Mouse (Mus musculus) MEL (cell line): ENCODE results near the gene Ddx6. TPM values are rescaled to one million over a fixed set of nuclear protein-coding genes. Genes with fewer than 3 reads are reported as not detected.

Experiments
- DNase-seq: peaks from one replicate; pipeline ENCODE4 v3.0.0; 2011; ENCODE audit warnings: low read depth, low spot score
- H3K27ac ChIP-seq: 2 replicates; pipeline ENCODE4 v1.5.1; 2012; ENCODE audit warnings: low read depth, mild to moderate bottlenecking, control low read depth, low read length, moderate library complexity; ENCODE audit not compliant: control insufficient read depth
- H3K27me3 ChIP-seq, 2 experiments: fragments of 150-350 bp in 1 of 2; sonication (generic) in 1 of 2; 2 replicates each; pipeline ENCODE4 v1.6.1; 2012; ENCODE audit warnings: low read length in 2 of 2, mild to moderate bottlenecking in 2 of 2, improper control_type of control experiment in 1 of 2, moderate library complexity in 1 of 2; ENCODE audit not compliant: insufficient read depth in 2 of 2, control insufficient read depth in 1 of 2
- H3K36me3 ChIP-seq, 2 experiments: 2 replicates each; pipeline ENCODE4 v1.6.1; 2012 to 2014; ENCODE audit warnings: low read length in 2 of 2, improper control_type of control experiment in 1 of 2, inconsistent platforms in 1 of 2, mild to moderate bottlenecking in 1 of 2; ENCODE audit not compliant: insufficient read depth in 2 of 2, control insufficient read depth in 1 of 2
- H3K4me1 ChIP-seq, 2 experiments: fragments of 150-350 bp in 1 of 2; sonication (generic) in 1 of 2; 2 replicates each; pipeline ENCODE4 v1.6.1; 2012; ENCODE audit warnings: low read length in 2 of 2, improper control_type of control experiment in 1 of 2, mild to moderate bottlenecking in 1 of 2; ENCODE audit not compliant: insufficient read depth in 2 of 2, control insufficient read depth in 1 of 2
- H3K4me3 ChIP-seq, 2 experiments: fragments of 150-350 bp in 1 of 2; sonication (generic) in 1 of 2; 2 replicates each; pipeline ENCODE4 v1.5.1; 2012; ENCODE audit warnings: low read depth in 2 of 2, low read length in 2 of 2, mild to moderate bottlenecking in 2 of 2, moderate library complexity in 2 of 2, control low read depth in 1 of 2, improper control_type of control experiment in 1 of 2; ENCODE audit not compliant: control insufficient read depth in 1 of 2, insufficient read depth in 1 of 2
- H3K79me2 ChIP-seq: 2 replicates; pipeline ENCODE4 v1.6.1; 2012; ENCODE audit warnings: mild to moderate bottlenecking, low read length, moderate library complexity; ENCODE audit not compliant: control insufficient read depth, poor library complexity, insufficient read depth
- H3K9ac ChIP-seq: 2 replicates; pipeline ENCODE4 v1.6.1; 2012; ENCODE audit warnings: low read depth, mild to moderate bottlenecking, control low read depth, low read length, moderate library complexity; ENCODE audit not compliant: control insufficient read depth, poor library complexity, severe bottlenecking
- H3K9me3 ChIP-seq: fragments of 150-350 bp; sonication (generic); replicated peaks from 2 replicates; pipeline ENCODE4 v1.6.1; 2012; ENCODE audit warnings: mild to moderate bottlenecking, low read length, improper control_type of control experiment, moderate library complexity; ENCODE audit not compliant: insufficient read depth
- CHD1 ChIP-seq: IDR thresholded peaks from 2 replicates; pipeline ENCODE4 v1.6.1; 2012; ENCODE audit warnings: low read depth, mild to moderate bottlenecking, inconsistent platforms, low read length, improper control_type of control experiment
- CHD2 ChIP-seq: IDR thresholded peaks from 2 replicates; pipeline ENCODE4 v1.6.1; 2011; ENCODE audit warnings: low read length, improper control_type of control experiment
- ELF1 ChIP-seq: IDR thresholded peaks from 2 replicates; pipeline ENCODE4 v1.6.1; 2014; ENCODE audit warnings: low read depth, mild to moderate bottlenecking, inconsistent platforms, low read length, improper control_type of control experiment, moderate library complexity
- ETS1 ChIP-seq: IDR thresholded peaks from 2 replicates; pipeline ENCODE4 v1.6.1; 2012; ENCODE audit warnings: low read depth, mild to moderate bottlenecking, inconsistent platforms, low read length, improper control_type of control experiment, moderate library complexity
- GABPA ChIP-seq: IDR thresholded peaks from 2 replicates; pipeline ENCODE4 v1.6.1; 2012; ENCODE audit warnings: low read depth, mild to moderate bottlenecking, inconsistent platforms, low read length, improper control_type of control experiment, moderate library complexity
- GATA1 ChIP-seq: IDR thresholded peaks from 2 replicates; pipeline ENCODE4 v1.6.1; 2011; ENCODE audit warnings: low read depth, low read length, improper control_type of control experiment
- HCFC1 ChIP-seq: IDR thresholded peaks from 2 replicates; pipeline ENCODE4 v1.6.1; 2012; ENCODE audit warnings: low read depth, mild to moderate bottlenecking, inconsistent platforms, low read length, improper control_type of control experiment, moderate library complexity
- JUND ChIP-seq: IDR thresholded peaks from 2 replicates; pipeline ENCODE4 v1.6.1; 2011; ENCODE audit warnings: low read depth, mild to moderate bottlenecking, improper control_type of control experiment, low read length
- MAFK ChIP-seq: IDR thresholded peaks from 2 replicates; pipeline ENCODE4 v1.6.1; 2011; ENCODE audit warnings: low read depth, mild to moderate bottlenecking, low read length, improper control_type of control experiment, borderline replicate concordance
- MAX ChIP-seq: IDR thresholded peaks from 2 replicates; pipeline ENCODE4 v1.6.1; 2011; ENCODE audit warnings: low read length, improper control_type of control experiment
- MAZ ChIP-seq: IDR thresholded peaks from 2 replicates; pipeline ENCODE4 v1.6.1; 2012; ENCODE audit warnings: low read depth, mild to moderate bottlenecking, inconsistent platforms, low read length, improper control_type of control experiment
- MEF2A ChIP-seq: IDR thresholded peaks from 2 replicates; pipeline ENCODE4 v1.6.1; 2014; ENCODE audit warnings: low read depth, mild to moderate bottlenecking, inconsistent platforms, low read length, improper control_type of control experiment; ENCODE audit not compliant: poor library complexity, insufficient replicate concordance, severe bottlenecking; ENCODE audit errors: extremely low read depth
- MXI1 ChIP-seq: IDR thresholded peaks from 2 replicates; pipeline ENCODE4 v1.6.1; 2011; ENCODE audit warnings: mild to moderate bottlenecking, low read depth, low read length, improper control_type of control experiment
- MYC ChIP-seq: IDR thresholded peaks from 2 replicates; pipeline ENCODE4 v1.6.1; 2011; ENCODE audit warnings: low read depth, mild to moderate bottlenecking, low read length, improper control_type of control experiment, moderate library complexity
- NELFE ChIP-seq: IDR thresholded peaks from 2 replicates; pipeline ENCODE4 v1.6.1; 2011; ENCODE audit warnings: low read depth, low read length, improper control_type of control experiment
- POLR2A ChIP-seq, 2 experiments: IDR thresholded peaks; 2 replicates each; pipeline ENCODE4 v1.6.1; 2011 to 2012; ENCODE audit warnings: low read length in 2 of 2, mild to moderate bottlenecking in 2 of 2, control low read depth in 1 of 2, improper control_type of control experiment in 1 of 2, low read depth in 1 of 2, moderate library complexity in 1 of 2; ENCODE audit not compliant: control insufficient read depth in 1 of 2, insufficient read depth in 1 of 2, poor library complexity in 1 of 2
- POLR2AphosphoS2 ChIP-seq: IDR thresholded peaks from 2 replicates; pipeline ENCODE4 v1.6.1; 2011; ENCODE audit warnings: low read length, improper control_type of control experiment
- RCOR1 ChIP-seq: IDR thresholded peaks from 2 replicates; pipeline ENCODE4 v1.6.1; 2012; ENCODE audit warnings: low read depth, mild to moderate bottlenecking, inconsistent platforms, low read length, improper control_type of control experiment
- SIN3A ChIP-seq: IDR thresholded peaks from 2 replicates; pipeline ENCODE4 v1.6.1; 2012; ENCODE audit warnings: low read length, improper control_type of control experiment, inconsistent platforms
- SMC3 ChIP-seq: IDR thresholded peaks from 2 replicates; pipeline ENCODE4 v1.6.1; 2011; ENCODE audit warnings: low read depth, low read length, improper control_type of control experiment
- TBP ChIP-seq: IDR thresholded peaks from 2 replicates; pipeline ENCODE4 v1.8.0; 2011; ENCODE audit warnings: low read depth, low read length, improper control_type of control experiment
- TCF12 ChIP-seq: IDR thresholded peaks from 2 replicates; pipeline ENCODE4 v1.6.1; 2014; ENCODE audit warnings: low read depth, mild to moderate bottlenecking, inconsistent platforms, low read length, improper control_type of control experiment, moderate library complexity
- UBTF ChIP-seq: IDR thresholded peaks from 2 replicates; pipeline ENCODE4 v1.6.1; 2012; ENCODE audit warnings: low read depth, mild to moderate bottlenecking, inconsistent platforms, low read length, improper control_type of control experiment, moderate library complexity, borderline replicate concordance; ENCODE audit not compliant: insufficient read depth
- USF1 ChIP-seq: IDR thresholded peaks from 2 replicates; pipeline ENCODE4 v1.6.1; 2014; ENCODE audit warnings: low read depth, mild to moderate bottlenecking, inconsistent platforms, low read length, improper control_type of control experiment, moderate library complexity
- USF2 ChIP-seq, 2 experiments: IDR thresholded peaks; 2 replicates each; pipeline ENCODE4 v1.6.1; 2011 to 2012; ENCODE audit warnings: improper control_type of control experiment in 2 of 2, low read length in 2 of 2, borderline replicate concordance in 1 of 2, inconsistent platforms in 1 of 2, low read depth in 1 of 2, mild to moderate bottlenecking in 1 of 2; ENCODE audit not compliant: insufficient read depth in 1 of 2
- ZC3H11A ChIP-seq: IDR thresholded peaks from 2 replicates; pipeline ENCODE4 v1.6.1; 2012; ENCODE audit warnings: low read depth, mild to moderate bottlenecking, inconsistent platforms, low read length, improper control_type of control experiment
- polyA plus RNA-seq, 2 experiments: library from polyadenylated mRNA; stranded (reverse) in 1 of 2; unstranded in 1 of 2; fragments of >175 nt in 1 of 2; fragments of >200 nt in 1 of 2; gene quantifications; 2 replicates each; pipeline versions ENCODE4 v1.2.1 to v1.2.4; 2012; ENCODE audit warnings: low replicate concordance in 2 of 2, low read depth in 1 of 2; ENCODE audit not compliant: insufficient read length in 2 of 2, insufficient read depth in 1 of 2, missing spikeins in 1 of 2
- total RNA-seq: library from RNA; depleted of rRNA; stranded (reverse); fragments of 300-350 nt; gene quantifications from 2 replicates; pipeline ENCODE4 v1.2.3, GENCODE M21; 2012

Gene Ddx6
- total and polyA plus RNA-seq, 3 experiments, result 35.9 to 96.5 (median 41.9) TPM

GRCm38 (mm10) chr9:44579392-44579791 lies 25.3 kb upstream of the Ddx6 start:
- TF ChIP-seq HCFC1, result no peak
- no peak for TF ChIP-seq JUND
- no peak for TF ChIP-seq MYC
- TF ChIP-seq CHD2, result no peak
- TF ChIP-seq ETS1, result peak; percentile 84
- no peak for TF ChIP-seq MEF2A
- peak; percentile 73; the same call in 1 of the 2 replicates for TF ChIP-seq ELF1
- TF ChIP-seq SMC3, result no peak
- TF ChIP-seq POLR2AphosphoS2, result no peak
- no peak for TF ChIP-seq UBTF
- no peak for TF ChIP-seq MAFK
- peak; percentile 46; the same call in 1 of the 2 replicates for TF ChIP-seq MXI1
- no peak for TF ChIP-seq CHD1
- 0 out of 4 replicates have a peak, but pooled peaks of 1 of the 2 experiments have one; percentile 36 for TF ChIP-seq POLR2A (IDR thresholded peaks at IDR 0.05; ENCODE audit: control insufficient read depth in 1 of 2, insufficient read depth in 1 of 2, low read depth in 1 of 2, low read length in 2 of 2, poor library complexity in 1 of 2)
- TF ChIP-seq GATA1, result no peak
- peak; percentile 35; the same call in 1 of the 2 replicates for TF ChIP-seq NELFE
- TF ChIP-seq RCOR1, result no peak
- no peak for TF ChIP-seq GABPA
- peak; percentile 33; the same call in 1 of the 2 replicates for TF ChIP-seq SIN3A
- no peak for TF ChIP-seq TCF12
- TF ChIP-seq MAZ, result 0 out of 2 replicates have a peak, but pooled peaks have one; percentile 21
- TF ChIP-seq TBP, result no peak
- no peak for TF ChIP-seq ZC3H11A
- no peak for TF ChIP-seq USF2 (IDR thresholded peaks at IDR 0.05; ENCODE audit: borderline replicate concordance in 1 of 2, insufficient read depth in 1 of 2, low read depth in 1 of 2, low read length in 2 of 2)
- TF ChIP-seq MAX, result 0 out of 2 replicates have a peak, but pooled peaks have one; percentile 35
- peak; percentile 40; the same call in 1 of the 2 replicates for TF ChIP-seq USF1
- H3K27me3 ChIP-seq, result no peaks in the 10 kb centered on the region
- peaks cover 5 to 11% of the 10 kb centered on the region in 2 experiments; a peak in 3 of 4 replicates for H3K4me1 ChIP-seq
- peaks cover 0 to 12% of the 10 kb centered on the region in 2 experiments; a peak in 2 of 4 replicates for H3K36me3 ChIP-seq
- H3K9ac ChIP-seq, result peak overlapping the region; percentile 42
- peak overlapping the region; percentile 20; the same call in 1 of the 2 replicates for H3K27ac ChIP-seq
- H3K4me3 ChIP-seq, result peak overlapping the region; percentile 39 to 65
- no peaks in the 10 kb centered on the region for H3K79me2 ChIP-seq
- DNase-seq, result peak; percentile 89
- no peaks in the 10 kb centered on the region for H3K9me3 ChIP-seq
